Comparison of ENCODE assay signal across 9 mouse cellular contexts in genomic region chr13:74062378-74063128, GRCm38 (mm10). TPM values are rescaled to one million over a fixed set of nuclear protein-coding genes. Genes with fewer than 3 reads are reported as not detected.
A peak's percentile ranks its signal among the peaks of the same experiment; 100 is the strongest.
DNase-seq lines count a peak whose midpoint lies in the region; ATAC-seq and TF ChIP-seq lines count a peak whose summit lies in the region.
"Had no signal": no experiment of that assay in that cellular context is flagged by ENCODE, and none has a peak within 500 bp of the region (broad histone marks: within the 10 kb centered on the region; RNA-seq: fewer than 3 reads in every experiment).

No protein-coding gene starts in this region.

- H3K36me3 ChIP-seq in kidney, postnatal 0 days (ENCODE audit: insufficient read depth, low read length), result peaks cover 5% of the 10 kb centered on the region; the same call in 1 of the 2 replicates
- no peaks in the 10 kb centered on the region for H3K36me3 ChIP-seq in hindbrain, embryonic 15.5 days
- H3K36me3 ChIP-seq in midbrain, embryonic 16.5 days (ENCODE audit: control insufficient read depth, insufficient read depth, low read length), result no peaks in the 10 kb centered on the region

- no peaks in the 10 kb centered on the region for H3K4me1 ChIP-seq in kidney, postnatal 0 days (replicated peaks; ENCODE audit: insufficient read depth, low read length)
- no peaks in the 10 kb centered on the region for H3K4me1 ChIP-seq in cortical plate, adult 2 months (ENCODE audit: control insufficient read depth, insufficient read depth, low read length)
- H3K4me1 ChIP-seq in hindbrain, embryonic 15.5 days (replicated peaks), result no peaks in the 10 kb centered on the region; the same call in 1 of the 2 replicates
- H3K4me1 ChIP-seq in midbrain, embryonic 16.5 days (ENCODE audit: control insufficient read depth, insufficient read depth, low read length), result no peaks in the 10 kb centered on the region

- 33% methylated on average over 9 of the region's 11 CpGs for WGBS in kidney, postnatal 0 days
- WGBS in hindbrain, embryonic 15.5 days, result 31% methylated on average over 10 of the region's 11 CpGs
- 35% methylated on average over 9 of the region's 11 CpGs for whole genome bisulfite sequencing in midbrain, embryonic 16.5 days

- TF ChIP-seq POLR2A in cortical plate, adult 2 months (IDR thresholded peaks at IDR 0.05; ENCODE audit: extremely low read depth, insufficient read depth, low read length), result no peak

- no peaks in the 10 kb centered on the region for H3K9me3 ChIP-seq in kidney, postnatal 0 days (replicated peaks; ENCODE audit: low read length)
- H3K9me3 ChIP-seq in hindbrain, embryonic 15.5 days, result no peaks in the 10 kb centered on the region
- no peaks in the 10 kb centered on the region for H3K9me3 ChIP-seq in midbrain, embryonic 16.5 days (replicated peaks; ENCODE audit: control insufficient read depth, low read length, poor library complexity, severe bottlenecking)

- intact Hi-C loops in left cerebral cortex, postnatal 14 days (cut with DNase I), result no loop called here

- no peak for TF ChIP-seq CTCF in kidney, postnatal 0 days (IDR thresholded peaks at IDR 0.05; ENCODE audit: low read depth)
- no peak for TF ChIP-seq CTCF in cortical plate, adult 2 months (IDR thresholded peaks at IDR 0.05; ENCODE audit: extremely low read depth, insufficient read depth, low read length)

- H3K4me3 ChIP-seq in kidney, postnatal 0 days (replicated peaks; ENCODE audit: low read depth, low read length), result peak overlapping the region; percentile 71
- peak overlapping the region; percentile 75 for H3K4me3 ChIP-seq in cortical plate, adult 2 months (ENCODE audit: insufficient read depth, low read length)
- H3K4me3 ChIP-seq in hindbrain, embryonic 15.5 days, result peak overlapping the region; percentile 84
- H3K4me3 ChIP-seq in midbrain, embryonic 16.5 days (ENCODE audit: low read depth, low read length), result peak overlapping the region; percentile 79

- peak overlapping the region; percentile 77; the same call in 1 of the 2 replicates for H3K9ac ChIP-seq in kidney, postnatal 0 days (ENCODE audit: low read depth, low read length)
- H3K9ac ChIP-seq in hindbrain, embryonic 15.5 days, result peak overlapping the region; percentile 81
- H3K9ac ChIP-seq in midbrain, embryonic 16.5 days (ENCODE audit: low read depth, low read length), result peak overlapping the region; percentile 73; the same call in 1 of the 2 replicates

- peak overlapping the region; percentile 62 for H3K4me2 ChIP-seq in kidney, postnatal 0 days (ENCODE audit: low read length)
- peak overlapping the region; percentile 70 for H3K4me2 ChIP-seq in hindbrain, embryonic 15.5 days
- H3K4me2 ChIP-seq in midbrain, embryonic 16.5 days (ENCODE audit: low read length), result peak overlapping the region; percentile 58

- no peak; the same call in 1 of the 2 replicates for ATAC-seq in kidney, postnatal 0 days (replicated peaks; ENCODE audit: low FRiP score, low read depth)
- no peak for ATAC-seq in hindbrain, embryonic 15.5 days (ENCODE audit: low FRiP score, low read depth)
- no peak for ATAC-seq in midbrain, embryonic 16.5 days

- H3K27me3 ChIP-seq in kidney, postnatal 0 days (ENCODE audit: insufficient read depth, low read length), result no peaks in the 10 kb centered on the region
- H3K27me3 ChIP-seq in hindbrain, embryonic 15.5 days, result no peaks in the 10 kb centered on the region
- no peaks in the 10 kb centered on the region for H3K27me3 ChIP-seq in midbrain, embryonic 16.5 days (ENCODE audit: control insufficient read depth, insufficient read depth, low read depth, low read length)

- no peak for DNase-seq in kidney, postnatal 0 days (ENCODE audit: low spot score)
- DNase-seq in kidney, postnatal 25 days, result no peak
- DNase-seq in cerebellum, adult 8-10 months, result no peak
- DNase-seq in thymus, postnatal 36 days, result no peak
- DNase-seq in left cerebral cortex, postnatal 14 days (ENCODE audit: low spot score in 2 of 2), result no peak

- H3K27ac ChIP-seq in kidney, postnatal 0 days, result no peak overlapping the region
- H3K27ac ChIP-seq in cortical plate, adult 2 months (ENCODE audit: insufficient read depth, low read length), result no peak overlapping the region
- H3K27ac ChIP-seq in hindbrain, embryonic 15.5 days (replicated peaks), result no peak overlapping the region
- no peak overlapping the region for H3K27ac ChIP-seq in midbrain, embryonic 16.5 days (ENCODE audit: low read length)

RNA-seq across cellular contexts. Expression of gene Cep72, which starts 0.5 kb away (rescaled TPM):
- 8.7 and 9.7 TPM in 2 replicates for polyA plus RNA-seq in kidney, postnatal 0 days (2015; fragmentation: Nextera tagmentation; extraction: Ambion mirVana)
- 1.7 and 1.9 TPM in 2 replicates for polyA plus RNA-seq in cortical plate, adult 2 months (2012; rRNA removed)
- polyA plus RNA-seq in hindbrain, embryonic 15.5 days (2015; fragmentation: Nextera tagmentation; extraction: Ambion mirVana), result 6.5 and 7.8 TPM in 2 replicates
- polyA plus RNA-seq in midbrain, embryonic 16.5 days (2015; fragmentation: Nextera tagmentation; extraction: Ambion mirVana), result 6.7 and 7.7 TPM in 2 replicates
- total RNA-seq in left cerebral cortex, postnatal 14 days (2021), result 1 to 10 TPM; 1.1 to 2.0 TPM

RNA-seq across cellular contexts. Expression of gene Tppp, which starts 53.3 kb away (rescaled TPM):
- 0.42 and 0.56 TPM in 2 replicates for polyA plus RNA-seq in kidney, postnatal 0 days (2015; fragmentation: Nextera tagmentation; extraction: Ambion mirVana)
- polyA plus RNA-seq in cortical plate, adult 2 months (2012; rRNA removed), result 366 and 382 TPM in 2 replicates
- 11.4 and 11.8 TPM in 2 replicates for polyA plus RNA-seq in hindbrain, embryonic 15.5 days (2015; fragmentation: Nextera tagmentation; extraction: Ambion mirVana)
- 13.9 and 16.1 TPM in 2 replicates for polyA plus RNA-seq in midbrain, embryonic 16.5 days (2015; fragmentation: Nextera tagmentation; extraction: Ambion mirVana)
- total RNA-seq in left cerebral cortex, postnatal 14 days (2021), result 100 to 1,000 TPM; 230 to 250 TPM

RNA-seq across cellular contexts. Expression of gene Slc9a3, which starts 58.7 kb away (rescaled TPM):
- polyA plus RNA-seq in kidney, postnatal 0 days (2015; fragmentation: Nextera tagmentation; extraction: Ambion mirVana), result 10.3 and 10.8 TPM in 2 replicates
- 0.86 and 1.5 TPM in 2 replicates for polyA plus RNA-seq in cortical plate, adult 2 months (2012; rRNA removed)
- polyA plus RNA-seq in hindbrain, embryonic 15.5 days (2015; fragmentation: Nextera tagmentation; extraction: Ambion mirVana), result 0.10 and 0.24 TPM in 2 replicates
- polyA plus RNA-seq in midbrain, embryonic 16.5 days (2015; fragmentation: Nextera tagmentation; extraction: Ambion mirVana), result 0.13 and 0.41 TPM in 2 replicates
- under 1 TPM; 0.81 to 0.97 TPM for total RNA-seq in left cerebral cortex, postnatal 14 days (2021)
- total RNA-seq: megakaryocyte progenitor cell, adult 5-6 weeks had no signal

Comparison
In these comparisons a context has a peak if more than half of its experiments do, and no peak if none do; other contexts are left out.
1. RNA of gene Tppp, which starts 53.3 kb away (polyA plus RNA-seq): 366 to 382 TPM in cortical plate, adult 2 months; 13.9 to 16.1 TPM in midbrain, embryonic 16.5 days, 11.4 to 11.8 TPM in hindbrain, embryonic 15.5 days and 0.42 to 0.56 TPM in kidney, postnatal 0 days; every median in the first group is over 10 times any median in the second.
2. Peak in every context shown above with its lines, with median percentiles within 50 percentile points of each other: H3K4me2 ChIP-seq, H3K4me3 ChIP-seq and H3K9ac ChIP-seq.